Mouse (Mus musculus) thymus, postnatal 25 days (tissue): ENCODE results near the gene Ptbp1.
"Not testable (repeated sequence)": the region's sequence is repeated elsewhere in the genome, so short reads cannot be mapped to it uniquely, and the experiment has no call there.

ENCODE experiments used
- DNase-seq: peaks from one replicate; pipeline ENCODE4 v3.0.0; 2022

Gene Ptbp1

GRCm38 (mm10) chr10:79884446-79884845 lies 30.2 kb downstream of the Ptbp1 start:
- DNase-seq, result no peak

DNA sequence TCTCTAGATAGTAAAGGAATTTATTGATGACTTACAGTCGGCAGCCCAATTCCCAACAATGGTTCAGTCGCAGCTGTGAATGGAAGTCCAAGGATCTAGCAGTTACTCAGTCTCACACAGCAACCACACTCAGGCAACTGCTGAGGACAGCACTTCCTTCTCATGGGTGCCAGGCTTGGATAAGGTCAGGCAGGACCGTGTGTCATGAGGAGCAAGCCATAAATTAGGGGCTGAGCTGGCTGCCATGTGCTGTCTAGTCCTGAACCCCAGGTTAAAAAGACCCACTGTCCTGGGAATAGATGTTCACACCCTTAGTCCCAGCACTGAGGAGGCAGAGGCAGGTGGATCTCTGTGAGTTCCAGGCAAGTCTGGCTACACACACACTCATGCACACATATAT lies 30.7 kb downstream of the Ptbp1 start:
- not testable (repeated sequence) for DNase-seq

GRCm38 (mm10) chr10:79886054-79886453 lies 31.8 kb downstream of the Ptbp1 start, which contains the start of gene Elane:
Elane (plus strand) TSS chr10:79886247.
- no peak for DNase-seq

- DNase-seq, result no peak
These were observed 32.4 kb downstream of the Ptbp1 start for GRCm38 (mm10) chr10:79886611-79887010.

DNA sequence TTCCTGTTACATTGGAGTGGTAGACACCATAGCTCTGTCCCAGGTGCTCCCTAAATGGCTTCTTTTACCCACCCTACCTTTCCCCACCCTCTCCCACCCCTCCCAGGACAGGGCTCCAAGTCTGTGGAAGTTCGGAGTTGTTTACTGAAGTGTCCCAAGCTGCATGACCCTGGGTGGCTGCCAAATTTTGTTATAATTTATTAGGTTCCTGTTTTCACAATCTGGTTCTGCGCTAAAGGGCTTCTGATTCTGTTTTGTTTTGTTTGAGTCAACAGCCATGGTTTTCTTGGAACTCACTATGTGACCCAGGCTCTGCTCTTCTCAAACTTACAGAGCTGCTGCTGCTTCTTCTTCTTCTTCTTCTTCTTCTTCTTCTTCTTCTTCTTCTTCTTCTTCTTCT lies 35.2 kb downstream of the Ptbp1 start:
- no peak for DNase-seq

DNA sequence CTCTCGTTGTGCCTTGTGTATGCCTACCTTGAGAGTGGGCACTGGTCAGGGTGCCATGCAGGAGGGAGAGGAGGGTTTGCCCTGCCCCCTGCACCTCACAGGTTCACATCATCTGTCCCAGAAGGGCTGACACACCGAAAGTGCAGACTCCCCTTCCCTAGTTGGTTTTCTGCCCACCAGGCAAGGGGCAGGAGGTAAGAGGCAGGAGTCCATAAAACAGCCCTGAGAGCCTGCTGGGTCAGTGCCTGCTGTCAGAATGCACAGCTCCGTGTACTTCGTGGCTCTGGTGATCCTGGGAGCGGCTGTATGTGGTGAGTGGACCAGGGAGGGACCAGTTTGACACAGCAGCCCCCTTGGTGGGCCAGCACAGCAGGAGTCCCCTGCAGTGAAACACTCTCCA lies 36.4 kb downstream of the Ptbp1 start, which contains the start of gene Cfd:
Cfd (plus strand) TSS at position 184 of the 400 bp plus-strand sequence.
- DNase-seq, result no peak

DNA sequence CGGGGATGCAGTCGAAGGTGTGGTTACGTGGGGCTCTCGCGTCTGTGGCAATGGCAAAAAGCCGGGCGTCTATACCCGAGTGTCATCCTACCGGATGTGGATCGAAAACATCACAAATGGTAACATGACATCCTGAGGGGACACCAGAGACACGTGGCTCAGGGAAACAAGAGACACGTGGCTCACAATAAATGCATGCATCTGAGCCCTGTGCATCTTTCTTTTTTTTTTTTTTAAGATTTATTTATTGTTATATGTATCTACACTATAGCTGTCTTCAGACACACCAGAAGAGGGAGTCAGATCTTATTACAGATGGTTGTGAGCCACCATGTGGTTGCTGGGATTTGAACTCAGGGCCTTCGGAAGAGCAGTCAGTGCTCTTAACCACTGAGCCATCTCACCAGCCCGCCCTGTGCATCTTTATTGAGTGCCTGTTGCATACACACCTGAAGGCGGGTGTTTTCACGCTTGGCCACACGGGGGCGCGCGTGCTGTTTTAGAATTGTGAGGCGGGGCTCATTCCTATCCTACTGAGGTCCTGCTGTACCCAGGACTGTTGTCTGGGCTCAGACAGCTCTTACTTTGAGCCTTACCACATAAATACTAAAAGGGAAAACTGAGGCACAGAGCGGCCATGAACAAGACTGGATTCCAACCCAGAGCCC lies 38.4 kb downstream of the Ptbp1 start:
- DNase-seq, result peak; percentile 86

GRCm38 (mm10) chr10:79896306-79896705 lies 42.1 kb downstream of the Ptbp1 start:
- DNase-seq, result no peak

GRCm38 (mm10) chr10:79896814-79897213 lies 42.6 kb downstream of the Ptbp1 start:
- no peak for DNase-seq

GRCm38 (mm10) chr10:79897316-79898245 lies 43.4 kb downstream of the Ptbp1 start:
- DNase-seq, result no peak

GRCm38 (mm10) chr10:79900951-79901410 lies 46.8 kb downstream of the Ptbp1 start:
- DNase-seq, result no peak

DNA sequence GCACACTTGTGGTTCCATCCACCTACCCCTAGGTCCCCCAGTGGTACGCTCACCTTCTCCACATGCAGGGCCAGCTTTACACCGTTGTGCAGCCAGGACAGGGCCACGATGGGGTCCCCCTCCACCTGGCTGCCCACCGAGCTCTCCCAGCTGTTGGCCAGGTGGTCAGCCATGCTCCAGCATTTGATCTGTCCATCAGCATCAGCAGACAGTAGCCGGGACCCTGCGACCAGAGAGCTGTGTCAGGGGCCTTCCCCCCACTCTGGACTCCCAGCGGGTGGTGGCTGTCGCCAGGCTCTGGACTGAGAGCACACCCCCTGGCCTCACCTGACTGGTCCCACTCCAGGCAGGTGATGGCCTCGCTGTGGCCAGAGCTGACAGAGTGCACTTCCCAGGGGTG lies 52.5 kb downstream of the Ptbp1 start:
- DNase-seq, result no peak

DNA sequence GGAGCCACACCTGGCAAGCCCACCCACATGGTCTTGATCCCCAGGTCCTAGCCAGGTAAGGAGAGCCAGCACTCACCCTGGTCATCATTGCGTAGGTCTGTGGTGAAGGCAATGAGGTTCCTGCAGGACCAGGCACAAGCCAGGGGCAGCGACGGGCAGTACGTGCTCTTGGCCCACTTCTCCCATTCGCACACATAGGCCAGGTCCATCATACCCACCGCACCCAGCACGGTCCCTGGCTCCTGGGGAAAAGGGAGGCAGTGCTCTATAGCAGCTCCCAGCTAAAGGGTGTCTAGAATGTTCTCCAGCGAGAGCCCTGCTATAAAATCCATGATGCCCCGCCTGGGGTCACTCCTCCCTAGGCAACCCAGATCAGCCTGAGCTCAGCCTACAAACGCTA lies 53.2 kb downstream of the Ptbp1 start:
- no peak for DNase-seq

DNA sequence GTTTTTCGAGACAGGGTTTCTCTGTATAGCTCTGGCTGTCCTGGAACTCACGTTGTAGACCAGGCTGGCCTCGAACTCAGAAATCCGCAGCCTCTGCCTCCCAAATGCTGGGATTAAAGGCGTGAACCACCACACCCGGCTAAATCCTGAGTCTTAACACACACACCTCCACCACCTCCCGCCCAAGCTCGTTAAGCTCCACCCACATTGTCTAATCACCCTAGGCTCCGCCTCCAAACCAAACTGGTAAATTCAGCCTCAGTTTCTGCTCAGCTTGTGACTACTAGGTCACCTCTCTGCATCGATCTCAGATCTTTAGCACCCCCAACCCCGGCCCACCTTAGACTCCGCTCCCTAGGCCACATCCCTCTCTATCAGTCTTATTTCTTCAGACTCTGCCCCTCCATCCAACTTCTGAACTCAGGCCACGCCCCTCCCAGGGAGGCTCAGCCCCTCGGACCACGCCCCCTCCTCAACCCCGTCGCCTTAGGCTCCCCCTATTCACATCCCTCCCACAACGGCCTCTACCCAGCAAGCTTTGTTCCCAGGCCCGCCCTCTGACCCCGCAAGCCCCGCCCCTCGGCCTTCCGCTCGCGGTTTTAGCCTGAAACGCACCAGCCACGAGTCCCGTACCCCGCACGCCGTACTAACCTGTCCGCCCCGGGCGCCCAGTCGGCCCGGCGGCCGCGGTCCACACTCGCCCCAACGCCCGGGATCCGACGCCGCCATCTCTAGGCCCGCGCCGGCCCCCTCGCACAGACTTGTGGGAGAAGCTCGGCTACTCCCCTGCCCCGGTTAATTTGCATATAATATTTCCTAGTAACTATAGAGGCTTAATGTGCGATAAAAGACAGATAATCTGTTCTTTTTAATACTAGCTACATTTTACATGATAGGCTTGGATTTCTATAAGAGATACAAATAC lies 54.2 kb downstream of the Ptbp1 start, which contains the start of gene Med16:
Med16 (minus strand) TSS at position 757 of the 925 bp plus-strand sequence.
- peak; percentile 98 for DNase-seq

DNA sequence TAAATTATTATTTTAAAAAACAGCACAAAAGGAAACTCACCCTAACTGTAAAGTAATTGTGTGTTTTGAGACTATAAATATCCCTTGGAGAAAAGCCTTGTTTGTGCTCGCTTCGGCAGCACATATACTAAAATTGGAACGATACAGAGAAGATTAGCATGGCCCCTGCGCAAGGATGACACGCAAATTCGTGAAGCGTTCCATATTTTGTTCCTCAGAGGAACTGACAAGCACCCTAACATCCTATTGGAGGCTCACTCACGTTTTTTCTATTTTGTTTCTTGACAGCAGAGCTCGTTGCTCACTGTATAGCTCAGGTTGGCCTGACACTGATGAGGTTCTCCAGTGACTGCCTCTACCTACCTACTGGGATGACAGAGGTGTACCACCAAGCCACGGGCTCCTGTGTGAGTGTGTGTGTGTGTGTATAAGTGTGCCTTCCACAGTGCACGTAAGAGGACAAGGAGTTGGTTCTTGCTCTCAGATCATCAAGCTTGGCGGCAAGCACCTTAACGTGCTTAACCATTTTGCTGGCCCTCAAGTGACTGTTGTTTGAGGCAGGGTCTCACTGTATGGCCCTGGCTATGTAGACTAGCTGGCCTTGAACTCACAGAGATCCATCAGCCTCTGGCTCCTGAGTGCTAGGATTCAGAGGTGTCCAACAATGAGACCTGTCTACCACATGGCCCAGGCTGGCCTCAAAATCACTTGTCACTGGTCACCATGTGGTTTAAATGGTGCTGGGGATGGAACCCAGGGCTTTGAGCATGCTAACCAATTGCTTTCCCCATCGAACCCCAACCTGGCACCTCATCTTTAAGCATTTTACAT lies 55.1 kb downstream of the Ptbp1 start:
- peak; percentile 34 for DNase-seq

- no peak for DNase-seq
These were observed 56.3 kb downstream of the Ptbp1 start, which contains the start of gene Gm26602 for GRCm38 (mm10) chr10:79910556-79910955. Gm26602 (plus strand) TSS chr10:79910856.

- DNase-seq, result no peak
These were observed 58.2 kb downstream of the Ptbp1 start for GRCm38 (mm10) chr10:79912412-79912811.
